Mouse (Mus musculus) kidney, embryonic 16.5 days (tissue): ENCODE results near the gene Chst11. TPM values are rescaled to one million over a fixed set of nuclear protein-coding genes. Genes with fewer than 3 reads are reported as not detected.

Source experiments
- ATAC-seq: fragments of 200-750 bp; cut with Nextera tagmentation; 2 replicates; pipeline ENCODE4 v1.8.0; 2017; ENCODE audit warnings: moderate TSS enrichment; ENCODE audit not compliant: low FRiP score, low TSS enrichment
- H3K27ac ChIP-seq: fragments of 300-500 bp; sonication (generic); 2 replicates; pipeline ENCODE4 v1.5.1; 2014; ENCODE audit warnings: low read length
- H3K27me3 ChIP-seq: fragments of 300-500 bp; sonication (generic); 2 replicates; pipeline ENCODE4 v1.6.1; 2014; ENCODE audit warnings: low read length, control low read depth, mixed read lengths; ENCODE audit not compliant: insufficient read depth
- H3K36me3 ChIP-seq: fragments of 300-500 bp; sonication (generic); 2 replicates; pipeline ENCODE4 v1.6.1; 2014; ENCODE audit warnings: low read length, control low read depth, mixed read lengths; ENCODE audit not compliant: insufficient read depth
- H3K4me1 ChIP-seq: fragments of 300-500 bp; sonication (generic); 2 replicates; pipeline ENCODE4 v1.6.1; 2014; ENCODE audit warnings: low read length, control low read depth, mixed read lengths; ENCODE audit not compliant: insufficient read depth
- H3K4me2 ChIP-seq: fragments of 300-500 bp; sonication (generic); replicated peaks from 2 replicates; pipeline ENCODE4 v1.6.1; 2014; ENCODE audit warnings: low read depth, low read length
- H3K4me3 ChIP-seq: fragments of 300-500 bp; sonication (generic); 2 replicates; pipeline ENCODE4 v1.5.1; 2014; ENCODE audit warnings: mild to moderate bottlenecking, low read length
- H3K9ac ChIP-seq: fragments of 300-500 bp; sonication (generic); replicated peaks from 2 replicates; pipeline ENCODE4 v1.6.1; 2014; ENCODE audit warnings: low read length
- H3K9me3 ChIP-seq: fragments of 300-500 bp; sonication (generic); 2 replicates; pipeline ENCODE4 v1.6.1; 2016; ENCODE audit warnings: low read length, control low read depth
- WGBS: fragments of 180-500 bp; shearing (Covaris S2); extraction: QIAGEN DNeasy Blood & Tissue Kit; methylation state at CpG from one replicate; pipeline ENCODE4 v1.1.7; 2014; 5-methylcytosine and 5-hydroxymethylcytosine counted together
- polyA plus RNA-seq: library from polyadenylated mRNA; unstranded; fragments of >200 nt; fragmentation: Nextera tagmentation; extraction: Ambion mirVana; gene quantifications from 2 replicates; pipeline ENCODE4 v1.2.1, GENCODE M21; 2015

Chst11 gene
- polyA plus RNA-seq, 1 experiment from 2014 or later: 5.2 TPM

- Histone ChIP-seq H3K27ac (no peak overlapping the region), H3K9ac (no peak overlapping the region), H3K4me2 (no peak overlapping the region), H3K27me3 (no peaks in the 10 kb centered on the region), H3K4me1 (no peaks in the 10 kb centered on the region), H3K4me3 (no peak overlapping the region), H3K9me3 (no peaks in the 10 kb centered on the region), H3K36me3 (no peaks in the 10 kb centered on the region)
- ATAC-seq: no peak
- WGBS: 90% methylated on average over 10 of the region's 10 CpGs
Observed at GRCm38 (mm10) chr10:83220217-83220616, 234.9 kb downstream of the Chst11 start.

- Histone ChIP-seq H3K9me3 (no peaks in the 10 kb centered on the region), H3K4me3 (no peak overlapping the region), H3K9ac (no peak overlapping the region), H3K27ac (no peak overlapping the region), H3K27me3 (no peaks in the 10 kb centered on the region), H3K36me3 (no peaks in the 10 kb centered on the region), H3K4me1 (no peaks in the 10 kb centered on the region), H3K4me2 (no peak overlapping the region)
- ATAC-seq: no peak
- 84% methylated on average over 3 of the region's 3 CpGs for WGBS
Observed at GRCm38 (mm10) chr10:83220847-83221246, 235.5 kb downstream of the Chst11 start.

DNA sequence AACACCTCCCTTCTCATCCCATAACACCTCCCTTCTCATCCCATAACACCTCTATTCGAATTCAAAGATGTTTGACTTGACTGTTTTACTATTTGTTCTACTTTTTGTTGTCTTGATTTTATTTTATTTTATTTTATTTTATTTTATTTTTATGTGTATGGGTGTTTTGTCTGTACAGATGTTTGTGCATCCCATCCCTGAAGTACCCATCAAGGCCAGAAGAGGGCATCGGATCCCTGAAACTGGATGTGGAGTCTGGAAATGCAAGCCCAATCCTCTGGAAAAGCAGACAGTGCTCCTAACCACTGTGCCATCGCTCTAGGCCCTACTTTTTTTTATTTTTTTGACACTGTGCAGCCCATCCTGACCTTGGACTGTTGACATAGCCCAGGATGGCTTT lies 239.7 kb downstream of the Chst11 start:
- Histone ChIP-seq H3K27me3 (no peaks in the 10 kb centered on the region), H3K4me2 (no peak overlapping the region), H3K27ac (no peak overlapping the region), H3K9me3 (no peaks in the 10 kb centered on the region; the same call in 1 of the 2 replicates), H3K4me3 (no peak overlapping the region), H3K9ac (no peak overlapping the region), H3K4me1 (no peaks in the 10 kb centered on the region), H3K36me3 (no peaks in the 10 kb centered on the region)
- ATAC-seq: no peak
- 47% methylated on average over 3 of the region's 3 CpGs for WGBS

DNA sequence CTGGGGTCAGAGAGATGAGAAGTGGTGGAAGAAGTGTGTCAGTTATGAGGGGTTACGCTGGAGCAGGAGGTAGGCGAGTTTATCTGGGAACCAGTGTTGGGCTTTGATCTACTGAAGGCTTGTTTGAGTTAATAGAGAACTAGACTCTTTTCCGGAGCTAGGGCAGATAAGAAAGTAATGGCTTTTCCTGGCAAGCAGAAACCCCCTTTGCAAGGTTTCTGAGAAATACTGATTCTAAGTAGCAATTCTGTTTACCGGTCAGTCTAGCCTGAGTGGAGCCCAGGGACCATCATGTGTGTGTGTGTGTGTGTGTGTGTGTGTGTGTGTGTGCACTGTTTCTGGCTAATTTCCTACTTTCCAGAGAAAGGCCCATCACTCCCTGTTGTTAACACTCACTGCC lies 243.3 kb downstream of the Chst11 start:
- no peaks in the 10 kb centered on the region for H3K4me1 ChIP-seq
- no peak overlapping the region for H3K27ac ChIP-seq
- H3K9me3 ChIP-seq: no peaks in the 10 kb centered on the region; the same call in 1 of the 2 replicates
- H3K4me3 ChIP-seq: no peak overlapping the region
- no peak overlapping the region for H3K4me2 ChIP-seq
- no peaks in the 10 kb centered on the region for H3K27me3 ChIP-seq
- no peak for ATAC-seq
- no peaks in the 10 kb centered on the region for H3K36me3 ChIP-seq
- no peak overlapping the region for H3K9ac ChIP-seq
- 74% methylated on average over 4 of the region's 4 CpGs for WGBS

DNA sequence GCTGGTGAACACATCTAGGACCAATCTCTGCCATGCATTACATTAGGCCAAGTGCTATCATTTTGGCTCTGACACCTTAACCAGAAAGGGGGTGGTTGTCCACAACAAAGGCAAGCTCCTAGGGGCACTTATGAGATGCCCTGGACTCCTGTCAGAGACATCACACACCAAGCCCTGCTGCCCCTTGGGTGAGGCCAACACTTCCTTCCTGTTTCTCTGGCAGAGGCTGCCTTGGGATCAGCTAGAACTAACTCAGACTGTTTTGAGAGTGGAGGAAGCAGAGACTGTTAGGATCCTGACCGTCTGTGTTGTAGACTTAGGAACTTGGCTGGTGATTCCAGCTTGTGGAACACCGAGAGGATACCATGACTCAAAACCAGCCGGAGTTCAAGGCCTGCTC lies 248.7 kb downstream of the Chst11 start:
- 85% methylated on average over 3 of the region's 3 CpGs for WGBS
- H3K4me2 ChIP-seq: no peak overlapping the region
- H3K4me1 ChIP-seq: no peaks in the 10 kb centered on the region
- no peak for ATAC-seq
- no peaks in the 10 kb centered on the region; the same call in 1 of the 2 replicates for H3K9me3 ChIP-seq
- no peaks in the 10 kb centered on the region for H3K27me3 ChIP-seq
- no peak overlapping the region for H3K4me3 ChIP-seq
- no peak overlapping the region for H3K27ac ChIP-seq
- no peak overlapping the region for H3K9ac ChIP-seq
- no peaks in the 10 kb centered on the region for H3K36me3 ChIP-seq

GRCm38 (mm10) chr10:83234391-83234790 lies 249.1 kb downstream of the Chst11 start:
- Histone ChIP-seq H3K4me3 (no peak overlapping the region), H3K9me3 (no peaks in the 10 kb centered on the region; the same call in 1 of the 2 replicates), H3K27ac (no peak overlapping the region), H3K9ac (no peak overlapping the region), H3K27me3 (no peaks in the 10 kb centered on the region), H3K4me2 (no peak overlapping the region), H3K36me3 (no peaks in the 10 kb centered on the region), H3K4me1 (no peaks in the 10 kb centered on the region)
- 51% methylated on average over 4 of the region's 4 CpGs for WGBS
- no peak for ATAC-seq

- Histone ChIP-seq H3K4me3 (no peak overlapping the region), H3K4me1 (no peaks in the 10 kb centered on the region), H3K27me3 (no peaks in the 10 kb centered on the region), H3K9ac (no peak overlapping the region), H3K4me2 (no peak overlapping the region), H3K27ac (no peak overlapping the region), H3K9me3 (no peaks in the 10 kb centered on the region), H3K36me3 (no peaks in the 10 kb centered on the region)
- no peak for ATAC-seq
- 62% methylated on average over 11 of the region's 11 CpGs for WGBS
Observed at GRCm38 (mm10) chr10:83242106-83242686, 256.9 kb downstream of the Chst11 start.

GRCm38 (mm10) chr10:83244131-83244530 lies 258.8 kb downstream of the Chst11 start:
- no peaks in the 10 kb centered on the region for H3K4me1 ChIP-seq
- H3K4me3 ChIP-seq: no peak overlapping the region
- no peak overlapping the region for H3K27ac ChIP-seq
- H3K36me3 ChIP-seq: no peaks in the 10 kb centered on the region
- H3K9me3 ChIP-seq: no peaks in the 10 kb centered on the region
- no peak for ATAC-seq
- H3K4me2 ChIP-seq: no peak overlapping the region
- WGBS: 39% methylated on average over 6 of the region's 6 CpGs
- no peaks in the 10 kb centered on the region for H3K27me3 ChIP-seq
- H3K9ac ChIP-seq: no peak overlapping the region

Other genes starting within 250 kb of the Chst11 start
- gene Nfyb, start 221.4 kb upstream of the Chst11 start, polyA plus RNA-seq: 47.1 and 48.3 TPM in 2 replicates
- gene Txnrd1, start 151.5 kb upstream of the Chst11 start, polyA plus RNA-seq: 112 and 113 TPM in 2 replicates
- gene Eid3, start 118.9 kb upstream of the Chst11 start, polyA plus RNA-seq: 0.16 and 0.40 TPM in 2 replicates